ENCODE assay signal across 8 mouse cellular contexts in genomic region chr9:101249626-101250025, GRCm38 (mm10). TPM values are rescaled to one million over a fixed set of nuclear protein-coding genes. Genes with fewer than 3 reads are reported as not detected.
DNase-seq lines count a peak whose midpoint lies in the region; ATAC-seq lines count a peak whose summit lies in the region.

No protein-coding gene starts in this region.

- no peak overlapping the region for H3K27ac ChIP-seq in intestine, embryonic 14.5 days (ENCODE audit: low read depth)
- no peak overlapping the region for H3K27ac ChIP-seq in intestine, embryonic 16.5 days (ENCODE audit: low read length)
- H3K27ac ChIP-seq in hindbrain, embryonic 15.5 days (replicated peaks) = 0 out of 2 replicates have a peak overlapping the region, but pooled peaks have one; percentile 98

- 71% methylated on average over 4 of the region's 4 CpGs for WGBS in intestine, embryonic 14.5 days
- WGBS in intestine, embryonic 16.5 days = 65% methylated on average over 4 of the region's 4 CpGs
- 56% methylated on average over 4 of the region's 4 CpGs for WGBS in hindbrain, embryonic 15.5 days

- H3K4me3 ChIP-seq in intestine, embryonic 14.5 days (ENCODE audit: low read depth, low read length) = no peak overlapping the region
- H3K4me3 ChIP-seq in intestine, embryonic 16.5 days (ENCODE audit: low read length) = no peak overlapping the region
- peak overlapping the region; percentile 97 for H3K4me3 ChIP-seq in hindbrain, embryonic 15.5 days

- H3K9ac ChIP-seq in intestine, embryonic 14.5 days (ENCODE audit: low read length) = no peak overlapping the region
- no peak overlapping the region for H3K9ac ChIP-seq in intestine, embryonic 16.5 days (ENCODE audit: low read depth, low read length)
- H3K9ac ChIP-seq in hindbrain, embryonic 15.5 days = 0 out of 2 replicates have a peak overlapping the region, but pooled peaks have one; percentile 91

- no peak for DNase-seq in intestine, embryonic 14.5 days (ENCODE audit: low spot score)
- DNase-seq in natural killer cell, adult 2 months (ENCODE audit: low spot score in 2 of 2) = peak; percentile 13 to 21
- no peak for DNase-seq in frontal cortex, postnatal 36 days (ENCODE audit: low spot score in 2 of 2)
- DNase-seq in layer of hippocampus, postnatal 25 days (ENCODE audit: extremely low spot score in 1 of 2, low spot score in 1 of 2) = no peak
- DNase-seq in ovary, postnatal 10 days (ENCODE audit: low spot score) = no peak

- H3K36me3 ChIP-seq in intestine, embryonic 14.5 days (ENCODE audit: control insufficient read depth, insufficient read depth, low read length) = no peaks in the 10 kb centered on the region
- no peaks in the 10 kb centered on the region for H3K36me3 ChIP-seq in intestine, embryonic 16.5 days (ENCODE audit: control insufficient read depth, insufficient read depth, low read length)
- H3K36me3 ChIP-seq in hindbrain, embryonic 15.5 days = no peaks in the 10 kb centered on the region

- no peaks in the 10 kb centered on the region for H3K9me3 ChIP-seq in intestine, embryonic 14.5 days (ENCODE audit: control insufficient read depth, low read length)
- H3K9me3 ChIP-seq in intestine, embryonic 16.5 days (ENCODE audit: control insufficient read depth, low read length) = no peaks in the 10 kb centered on the region
- H3K9me3 ChIP-seq in hindbrain, embryonic 15.5 days = no peaks in the 10 kb centered on the region

- no peaks in the 10 kb centered on the region for H3K27me3 ChIP-seq in intestine, embryonic 14.5 days (replicated peaks; ENCODE audit: control insufficient read depth, insufficient read depth, low read length)
- no peaks in the 10 kb centered on the region for H3K27me3 ChIP-seq in intestine, embryonic 16.5 days (replicated peaks; ENCODE audit: control insufficient read depth, insufficient read depth, low read length)
- no peaks in the 10 kb centered on the region for H3K27me3 ChIP-seq in hindbrain, embryonic 15.5 days

- ATAC-seq in intestine, embryonic 14.5 days (replicated peaks; ENCODE audit: low FRiP score, low TSS enrichment, low read depth) = no peak
- ATAC-seq in intestine, embryonic 16.5 days = no peak
- ATAC-seq in activated CD4-positive, CD25-positive, alpha-beta regulatory T cell, adult 4 months = peak; percentile 52
- no peak for ATAC-seq in hindbrain, embryonic 15.5 days (ENCODE audit: low FRiP score, low read depth)

- H3K4me2 ChIP-seq in intestine, embryonic 14.5 days (ENCODE audit: low read length) = peak overlapping the region; percentile 66
- no peak overlapping the region for H3K4me2 ChIP-seq in intestine, embryonic 16.5 days (ENCODE audit: low read depth, low read length)
- H3K4me2 ChIP-seq in hindbrain, embryonic 15.5 days = peak overlapping the region; percentile 62

- peaks cover 13% of the 10 kb centered on the region; the same call in 1 of the 2 replicates for H3K4me1 ChIP-seq in intestine, embryonic 14.5 days (replicated peaks; ENCODE audit: control insufficient read depth, insufficient read depth, low read length)
- H3K4me1 ChIP-seq in intestine, embryonic 16.5 days (ENCODE audit: control insufficient read depth, insufficient read depth, low read length) = peaks cover 12% of the 10 kb centered on the region
- peaks cover 36% of the 10 kb centered on the region for H3K4me1 ChIP-seq in hindbrain, embryonic 15.5 days (replicated peaks)

RNA-seq across cellular contexts. Expression of gene Ppp2r3a, which starts 2.0 kb away (rescaled TPM):
- polyA plus RNA-seq in intestine, embryonic 14.5 days (2014; fragmentation: Nextera tagmentation; extraction: Ambion mirVana) = 14.1 and 16.2 TPM in 2 replicates
- polyA plus RNA-seq in intestine, embryonic 16.5 days (2015; fragmentation: Nextera tagmentation; extraction: Ambion mirVana) = 7.4 and 8.1 TPM in 2 replicates
- polyA plus RNA-seq in activated CD4-positive, CD25-positive, alpha-beta regulatory T cell, adult 4 months (2017; shearing (Covaris generic)) = 1 to 10 TPM in 1 of 2 experiments, under 1 TPM in 1; 0.87 to 1.4 TPM
- polyA plus RNA-seq in hindbrain, embryonic 15.5 days (2015; fragmentation: Nextera tagmentation; extraction: Ambion mirVana) = 22.6 and 23.3 TPM in 2 replicates
- total RNA-seq in layer of hippocampus, postnatal 25 days (2021) = 10 to 100 TPM; 26.5 to 26.6 TPM

Comparison
In these comparisons a context has a peak if more than half of its experiments do, and no peak if none do; other contexts are left out.
1. DNase-seq: peak in natural killer cell, adult 2 months (2 of 2); none in intestine, embryonic 14.5 days (single experiment), frontal cortex, postnatal 36 days (0 of 2), layer of hippocampus, postnatal 25 days (0 of 2) and ovary, postnatal 10 days (single experiment).